Mouse (Mus musculus) ovary, adult 10 weeks (tissue): ENCODE measurements around the gene Gclc. TPM values are rescaled to one million over a fixed set of nuclear protein-coding genes. Genes with fewer than 3 reads are reported as not detected.

Experiments
- polyA plus RNA-seq: library from polyadenylated mRNA; stranded (reverse); fragments of 350-450 nt; fragmentation: Illumina TruSeq; extraction: RNeasy Lipid Tissue Mini Kit (QIAGEN cat#74804); gene quantifications from one replicate; pipeline ENCODE4 v1.2.3, GENCODE M21; 2014

Gclc gene
- 92.2 TPM for polyA plus RNA-seq

DNA sequence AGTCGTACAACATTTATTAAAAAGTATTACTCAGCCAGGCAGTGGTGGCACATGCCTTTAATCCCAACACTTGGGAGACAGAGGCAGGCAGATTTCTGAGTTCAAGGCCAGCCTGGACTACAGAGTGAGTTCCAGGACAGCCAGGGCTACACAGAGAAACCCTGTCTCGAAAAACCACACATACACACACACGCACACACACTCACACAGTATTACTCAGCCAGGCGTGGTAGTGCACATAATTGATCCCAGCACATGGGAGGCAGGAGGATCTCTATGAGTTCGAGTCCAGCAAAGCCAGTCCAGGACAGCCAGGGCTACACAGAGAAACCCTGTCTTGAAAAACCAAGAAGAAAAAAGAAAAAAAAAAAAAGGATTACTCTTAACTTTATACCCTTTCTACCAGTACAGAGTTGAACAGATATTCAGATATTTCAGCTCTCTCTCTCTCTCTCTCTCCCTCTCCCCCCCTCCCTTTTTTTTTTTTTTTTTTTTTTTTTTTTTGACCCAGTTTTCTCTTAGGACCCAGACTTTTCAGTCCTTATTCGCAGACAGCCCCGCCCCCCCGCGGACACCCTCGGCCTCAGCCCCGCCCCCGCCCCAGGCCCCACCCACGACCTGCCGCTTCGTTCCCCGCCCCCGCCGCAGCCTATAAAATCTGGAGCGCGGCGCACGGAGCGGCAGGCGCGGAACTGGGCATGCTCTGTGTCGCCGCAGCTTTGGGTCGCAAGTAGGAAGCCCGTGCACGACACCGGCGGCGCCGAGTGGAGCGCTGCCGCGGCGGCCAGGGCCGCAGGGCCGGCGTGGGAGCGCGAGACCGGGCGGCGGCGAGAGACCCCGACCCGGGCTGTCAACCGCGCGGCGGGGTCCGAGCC, at the start of gene Gclc:
Gene Gclc (plus strand): TSS at position 683 of the 875 bp plus-strand sequence.

Other genes with a start within 250 kb of the Gclc start
- gene Lrrc1, start 209.7 kb upstream of the Gclc start, polyA plus RNA-seq = 39.3 TPM
- 8.2 TPM for gene Klhl31, start 118.0 kb upstream of the Gclc start, polyA plus RNA-seq
- gene Elovl5, start 162.8 kb downstream of the Gclc start, polyA plus RNA-seq = 702 TPM